Mouse (Mus musculus): ENCODE results near the gene Ssh2.
"Not testable (repeated sequence)": the region's sequence is repeated elsewhere in the genome, so short reads cannot be mapped to it uniquely, and the experiment has no call there.

Ssh2 gene

GRCm38 (mm10) chr11:77231514-77231913 lies 15.4 kb downstream of the Ssh2 start:
- DNase-seq, result no peak

GRCm38 (mm10) chr11:77235267-77235666 lies 19.2 kb downstream of the Ssh2 start:
- no peak for DNase-seq

GRCm38 (mm10) chr11:77239658-77240345 lies 23.7 kb downstream of the Ssh2 start:
- DNase-seq, result no peak

GRCm38 (mm10) chr11:77240466-77241246 lies 24.6 kb downstream of the Ssh2 start:
- DNase-seq, result peak in 1 of 2 experiments; percentile 14

GRCm38 (mm10) chr11:77242912-77243311 lies 26.8 kb downstream of the Ssh2 start:
- no peak for DNase-seq

GRCm38 (mm10) chr11:77252826-77253225 lies 36.7 kb downstream of the Ssh2 start:
- DNase-seq, result no peak

GRCm38 (mm10) chr11:77259441-77259840 lies 43.4 kb downstream of the Ssh2 start:
- no peak for DNase-seq

GRCm38 (mm10) chr11:77267401-77267800 lies 51.3 kb downstream of the Ssh2 start:
- DNase-seq, result no peak

- no peak for DNase-seq
Observed at GRCm38 (mm10) chr11:77276000-77276399, 59.9 kb downstream of the Ssh2 start.

- DNase-seq, result not testable (repeated sequence)
Observed at GRCm38 (mm10) chr11:77278538-77278937, 62.5 kb downstream of the Ssh2 start.

- DNase-seq, result no peak
Observed at GRCm38 (mm10) chr11:77280219-77280618, 64.1 kb downstream of the Ssh2 start.

GRCm38 (mm10) chr11:77291447-77291846 lies 75.4 kb downstream of the Ssh2 start:
- peak in 1 of 2 experiments; percentile 1 for DNase-seq

GRCm38 (mm10) chr11:77293673-77294072 lies 77.6 kb downstream of the Ssh2 start:
- not testable (repeated sequence) for DNase-seq

GRCm38 (mm10) chr11:77297246-77297645 lies 81.2 kb downstream of the Ssh2 start:
- DNase-seq, result peak; percentile 9 to 39

GRCm38 (mm10) chr11:77307205-77307604 lies 91.1 kb downstream of the Ssh2 start:
- no peak for DNase-seq

- DNase-seq, result peak; percentile 40 to 55
Observed at GRCm38 (mm10) chr11:77308533-77308932, 92.4 kb downstream of the Ssh2 start.

GRCm38 (mm10) chr11:77317721-77318477 lies 101.8 kb downstream of the Ssh2 start:
- DNase-seq, result peak; percentile 13 to 36

- no peak for DNase-seq
Observed at GRCm38 (mm10) chr11:77318478-77319118, 102.5 kb downstream of the Ssh2 start.

GRCm38 (mm10) chr11:77321214-77321613 lies 105.1 kb downstream of the Ssh2 start:
- no peak for DNase-seq

- no peak for DNase-seq
Observed at GRCm38 (mm10) chr11:77330529-77330928, 114.4 kb downstream of the Ssh2 start.

GRCm38 (mm10) chr11:77347273-77347672 lies 131.2 kb downstream of the Ssh2 start:
- no peak for DNase-seq

GRCm38 (mm10) chr11:77348142-77348741 lies 132.2 kb downstream of the Ssh2 start:
- peak; percentile 92 to 98 for DNase-seq

Measured in kidney, postnatal 36 days (tissue).